In genomic region chr3:144801861-144802260, GRCm38 (mm10) we compare ENCODE assay signal across 8 mouse cellular contexts. TPM values are rescaled to one million over a fixed set of nuclear protein-coding genes. Genes with fewer than 3 reads are reported as not detected.
DNase-seq lines count a peak whose midpoint lies in the region; ATAC-seq and TF ChIP-seq lines count a peak whose summit lies in the region.

No protein-coding gene starts in this region.

- TF ChIP-seq CTCF in G1E (IDR thresholded peaks at IDR 0.05; ENCODE audit: low read depth, low read length), result peak; percentile 33; the same call in 1 of the 2 replicates

- no peak overlapping the region for H3K4me2 ChIP-seq in forebrain, embryonic 11.5 days (ENCODE audit: low read depth, low read length, severe bottlenecking)
- H3K4me2 ChIP-seq in forebrain, embryonic 12.5 days, result no peak overlapping the region
- H3K4me2 ChIP-seq in embryonic facial prominence, embryonic 14.5 days (ENCODE audit: low read depth, low read length), result no peak overlapping the region

- no peak overlapping the region for H3K9ac ChIP-seq in forebrain, embryonic 11.5 days (ENCODE audit: low read length)
- no peak overlapping the region for H3K9ac ChIP-seq in forebrain, embryonic 12.5 days
- H3K9ac ChIP-seq in embryonic facial prominence, embryonic 14.5 days (ENCODE audit: low read depth, low read length), result no peak overlapping the region

- ATAC-seq in forebrain, embryonic 11.5 days (replicated peaks; ENCODE audit: low FRiP score), result no peak; the same call in 1 of the 2 replicates
- ATAC-seq in forebrain, embryonic 12.5 days (ENCODE audit: low FRiP score), result no peak
- ATAC-seq in G1E (ENCODE audit: extremely low read depth, insufficient number of reproducible peaks, low FRiP score, poor library complexity, severe bottlenecking), result peak; percentile 70
- ATAC-seq in embryonic facial prominence, embryonic 14.5 days (ENCODE audit: low read depth), result no peak

- 37% methylated on average over 8 of the region's 8 CpGs for WGBS in forebrain, embryonic 11.5 days
- WGBS in forebrain, embryonic 12.5 days, result 36% methylated on average over 8 of the region's 8 CpGs
- WGBS in embryonic facial prominence, embryonic 14.5 days, result 30% methylated on average over 8 of the region's 8 CpGs

- H3K27ac ChIP-seq in forebrain, embryonic 11.5 days (ENCODE audit: low read depth, low read length), result no peak overlapping the region
- H3K27ac ChIP-seq in forebrain, embryonic 12.5 days, result no peak overlapping the region
- no peak overlapping the region for H3K27ac ChIP-seq in embryonic facial prominence, embryonic 14.5 days (replicated peaks; ENCODE audit: low read depth, low read length)

- no peak overlapping the region for H3K4me3 ChIP-seq in forebrain, embryonic 11.5 days (ENCODE audit: low read depth, low read length)
- no peak overlapping the region for H3K4me3 ChIP-seq in forebrain, embryonic 12.5 days (replicated peaks)
- no peak overlapping the region for H3K4me3 ChIP-seq in G1E (ENCODE audit: low read depth, low read length)
- H3K4me3 ChIP-seq in embryonic facial prominence, embryonic 14.5 days (ENCODE audit: low read depth, low read length), result no peak overlapping the region

- intact Hi-C loops in left cerebral cortex, postnatal 4 days (cut with DNase I), result no loop called here

- no peaks in the 10 kb centered on the region for H3K27me3 ChIP-seq in forebrain, embryonic 11.5 days (ENCODE audit: control insufficient read depth, insufficient read depth, low read length)
- H3K27me3 ChIP-seq in forebrain, embryonic 12.5 days, result no peaks in the 10 kb centered on the region
- H3K27me3 ChIP-seq in G1E (ENCODE audit: insufficient read depth, low read length), result no peaks in the 10 kb centered on the region
- H3K27me3 ChIP-seq in embryonic facial prominence, embryonic 14.5 days (replicated peaks; ENCODE audit: control insufficient read depth, insufficient read depth, low read length), result no peaks in the 10 kb centered on the region

- H3K36me3 ChIP-seq in forebrain, embryonic 11.5 days (ENCODE audit: control insufficient read depth, insufficient read depth, low read length), result no peaks in the 10 kb centered on the region
- H3K36me3 ChIP-seq in forebrain, embryonic 12.5 days (replicated peaks), result no peaks in the 10 kb centered on the region
- H3K36me3 ChIP-seq in G1E (replicated peaks), result no peaks in the 10 kb centered on the region
- no peaks in the 10 kb centered on the region for H3K36me3 ChIP-seq in embryonic facial prominence, embryonic 14.5 days (ENCODE audit: control insufficient read depth, insufficient read depth, low read length)

- peak; percentile 69 for DNase-seq in forebrain, embryonic 11.5 days (ENCODE audit: low spot score)
- DNase-seq in left cerebral cortex, postnatal 4 days, result peak; percentile 37
- DNase-seq in left cerebral cortex, adult 11 months (ENCODE audit: low spot score), result no peak
- no peak for DNase-seq in G1E (ENCODE audit: low spot score)
- DNase-seq in embryonic facial prominence, embryonic 14.5 days (ENCODE audit: low spot score), result peak; percentile 26
- peak; percentile 38 for DNase-seq in mesoderm, embryonic 11.5 days (ENCODE audit: low read depth, low spot score)
- DNase-seq in T-cell, adult 2 months (ENCODE audit: low spot score), result no peak

- H3K9me3 ChIP-seq in forebrain, embryonic 11.5 days (ENCODE audit: control insufficient read depth, low read length), result no peaks in the 10 kb centered on the region
- no peaks in the 10 kb centered on the region for H3K9me3 ChIP-seq in forebrain, embryonic 12.5 days
- no peaks in the 10 kb centered on the region for H3K9me3 ChIP-seq in G1E (replicated peaks)
- H3K9me3 ChIP-seq in embryonic facial prominence, embryonic 14.5 days (ENCODE audit: control insufficient read depth, low read length), result no peaks in the 10 kb centered on the region

- no peaks in the 10 kb centered on the region for H3K4me1 ChIP-seq in forebrain, embryonic 11.5 days (replicated peaks; ENCODE audit: control insufficient read depth, insufficient read depth, low read length)
- no peaks in the 10 kb centered on the region for H3K4me1 ChIP-seq in forebrain, embryonic 12.5 days
- H3K4me1 ChIP-seq in G1E (ENCODE audit: insufficient read depth, low read depth, low read length), result peaks cover 2% of the 10 kb centered on the region; the same call in 1 of the 2 replicates
- H3K4me1 ChIP-seq in embryonic facial prominence, embryonic 14.5 days (ENCODE audit: control insufficient read depth, insufficient read depth, low read length), result no peaks in the 10 kb centered on the region

RNA-seq across cellular contexts. Expression of gene Clca3a2, which starts 17.4 kb away (rescaled TPM):
- not detected in 2 replicates for polyA plus RNA-seq in forebrain, embryonic 11.5 days (2014; fragmentation: Nextera tagmentation; extraction: Ambion mirVana)
- 0.15 TPM in 1 of 2 replicates, not detected in the other for polyA plus RNA-seq in forebrain, embryonic 12.5 days (2016; fragmentation: Nextera tagmentation; extraction: Ambion mirVana)
- total RNA-seq in left cerebral cortex, postnatal 4 days (2021), result under 1 TPM; 0.50 to 0.95 TPM
- total RNA-seq in G1E (2014; fragmentation: Nextera tagmentation) (1.7 TPM in 1 of 2 replicates, not detected in the other), G1E (2017) (0.05 and 0.41 TPM in 2 replicates)
- polyA plus RNA-seq in G1E (2012), result not detected in 2 replicates
- polyA plus RNA-seq in embryonic facial prominence, embryonic 14.5 days (2014; fragmentation: Nextera tagmentation; extraction: Ambion mirVana), result 0.51 and 1.4 TPM in 2 replicates

RNA-seq across cellular contexts. Expression of gene Clca3a1, which starts 41.1 kb away (rescaled TPM):
- polyA plus RNA-seq in forebrain, embryonic 11.5 days (2014; fragmentation: Nextera tagmentation; extraction: Ambion mirVana), result 0.04 TPM in 1 of 2 replicates, not detected in the other
- polyA plus RNA-seq in forebrain, embryonic 12.5 days (2016; fragmentation: Nextera tagmentation; extraction: Ambion mirVana), result 0.12 and 0.20 TPM in 2 replicates
- total RNA-seq in left cerebral cortex, postnatal 4 days (2021), result 1 to 10 TPM in 1 of 2 experiments, under 1 TPM in 1; 0.62 to 1.0 TPM
- total RNA-seq in G1E (2014; fragmentation: Nextera tagmentation) (61.1 and 62.3 TPM in 2 replicates), G1E (2017) (19.8 and 21.0 TPM in 2 replicates)
- 1.2 and 1.8 TPM in 2 replicates for polyA plus RNA-seq in G1E (2012)
- polyA plus RNA-seq in embryonic facial prominence, embryonic 14.5 days (2014; fragmentation: Nextera tagmentation; extraction: Ambion mirVana), result 1.9 TPM in 2 replicates

RNA-seq across cellular contexts. Expression of gene Clca3b, which starts 47.3 kb away (rescaled TPM):
- polyA plus RNA-seq in forebrain, embryonic 11.5 days (2014; fragmentation: Nextera tagmentation; extraction: Ambion mirVana), result not detected in 2 replicates
- polyA plus RNA-seq in forebrain, embryonic 12.5 days (2016; fragmentation: Nextera tagmentation; extraction: Ambion mirVana), result not detected in 2 replicates
- not detected for total RNA-seq in left cerebral cortex, postnatal 4 days (2021)
- total RNA-seq in G1E (2014; fragmentation: Nextera tagmentation), result not detected in 2 replicates
- 0.05 TPM in 1 of 2 replicates, not detected in the other for total RNA-seq in G1E (2017)
- polyA plus RNA-seq in G1E (2012), result not detected in 2 replicates
- polyA plus RNA-seq in embryonic facial prominence, embryonic 14.5 days (2014; fragmentation: Nextera tagmentation; extraction: Ambion mirVana), result 0.20 and 0.28 TPM in 2 replicates

Comparison
In these comparisons a context has a peak if more than half of its experiments do, and no peak if none do; other contexts are left out.
1. DNase-seq: peak in forebrain, embryonic 11.5 days (single experiment), left cerebral cortex, postnatal 4 days (single experiment), embryonic facial prominence, embryonic 14.5 days (single experiment) and mesoderm, embryonic 11.5 days (single experiment); none in left cerebral cortex, adult 11 months (single experiment), G1E (single experiment) and T-cell, adult 2 months (single experiment).